Mouse (Mus musculus): ENCODE measurements around the gene Myadml2. TPM values are rescaled to one million over a fixed set of nuclear protein-coding genes. Genes with fewer than 3 reads are reported as not detected.

The Myadml2 gene
- polyA plus RNA-seq, 1 experiment from 2014 or later, result not detected

Small RNA genes lying within 50 kb of the gene (microRNA-seq; reads per million reads assigned to microRNA genes)
- not detected for gene Mir6936

Other genes starting within 250 kb of the Myadml2 start
- gene Nploc4, start 210.4 kb downstream of the Myadml2 start, polyA plus RNA-seq (2014; fragmentation: Nextera tagmentation; extraction: Ambion mirVana), result 32.9 and 37.0 TPM in 2 replicates
- gene Tspan10, start 205.5 kb downstream of the Myadml2 start, polyA plus RNA-seq (2014; fragmentation: Nextera tagmentation; extraction: Ambion mirVana), result not detected in 2 replicates
- gene Pde6g, start 194.7 kb downstream of the Myadml2 start, polyA plus RNA-seq (2014; fragmentation: Nextera tagmentation; extraction: Ambion mirVana), result 0.21 TPM in 1 of 2 replicates, not detected in the other
- 15.0 and 15.3 TPM in 2 replicates for gene Oxld1, start 190.1 kb downstream of the Myadml2 start, polyA plus RNA-seq (2014; fragmentation: Nextera tagmentation; extraction: Ambion mirVana)
- 30.9 and 31.1 TPM in 2 replicates for gene Ccdc137, start 190.0 kb downstream of the Myadml2 start, polyA plus RNA-seq (2014; fragmentation: Nextera tagmentation; extraction: Ambion mirVana)
- gene Arl16, start 180.6 kb downstream of the Myadml2 start, polyA plus RNA-seq (2014; fragmentation: Nextera tagmentation; extraction: Ambion mirVana), result 43.3 and 49.4 TPM in 2 replicates
- 150 and 153 TPM in 2 replicates for gene Mrpl12, start 163.5 kb downstream of the Myadml2 start, polyA plus RNA-seq (2014; fragmentation: Nextera tagmentation; extraction: Ambion mirVana)
- 66.5 and 75.1 TPM in 2 replicates for gene Slc25a10, start 156.3 kb downstream of the Myadml2 start, polyA plus RNA-seq (2014; fragmentation: Nextera tagmentation; extraction: Ambion mirVana)
- gene Gcgr, start 117.5 kb downstream of the Myadml2 start, polyA plus RNA-seq (2014; fragmentation: Nextera tagmentation; extraction: Ambion mirVana), result 1.2 and 1.9 TPM in 2 replicates
- gene Mcrip1, start 98.4 kb downstream of the Myadml2 start, polyA plus RNA-seq (2014; fragmentation: Nextera tagmentation; extraction: Ambion mirVana), result 229 and 239 TPM in 2 replicates
- gene Ppp1r27, start 97.0 kb downstream of the Myadml2 start, polyA plus RNA-seq (2014; fragmentation: Nextera tagmentation; extraction: Ambion mirVana), result not detected in 2 replicates
- gene P4hb, start 74.9 kb downstream of the Myadml2 start, polyA plus RNA-seq (2014; fragmentation: Nextera tagmentation; extraction: Ambion mirVana), result 768 and 850 TPM in 2 replicates
- 575 and 578 TPM in 2 replicates for gene Arhgdia, start 66.5 kb downstream of the Myadml2 start, polyA plus RNA-seq (2014; fragmentation: Nextera tagmentation; extraction: Ambion mirVana)
- gene Alyref, start 49.8 kb downstream of the Myadml2 start, polyA plus RNA-seq (2014; fragmentation: Nextera tagmentation; extraction: Ambion mirVana), result 314 and 411 TPM in 2 replicates
- gene Anapc11, start 49.7 kb downstream of the Myadml2 start, polyA plus RNA-seq (2014; fragmentation: Nextera tagmentation; extraction: Ambion mirVana), result 234 and 267 TPM in 2 replicates
- gene Npb, start 39.7 kb downstream of the Myadml2 start, polyA plus RNA-seq (2014; fragmentation: Nextera tagmentation; extraction: Ambion mirVana), result 13.0 and 13.7 TPM in 2 replicates
- 119 and 135 TPM in 2 replicates for gene Pcyt2, start 30.2 kb downstream of the Myadml2 start, polyA plus RNA-seq (2014; fragmentation: Nextera tagmentation; extraction: Ambion mirVana)
- 31.1 and 36.1 TPM in 2 replicates for gene Sirt7, start 22.9 kb downstream of the Myadml2 start, polyA plus RNA-seq (2014; fragmentation: Nextera tagmentation; extraction: Ambion mirVana)
- 21.2 and 25.0 TPM in 2 replicates for gene Mafg, start 14.6 kb downstream of the Myadml2 start, polyA plus RNA-seq (2014; fragmentation: Nextera tagmentation; extraction: Ambion mirVana)
- gene Pycr1, start 4.4 kb downstream of the Myadml2 start, polyA plus RNA-seq (2014; fragmentation: Nextera tagmentation; extraction: Ambion mirVana), result 28.1 and 28.6 TPM in 2 replicates
- gene Notum, start 13.0 kb upstream of the Myadml2 start, polyA plus RNA-seq (2014; fragmentation: Nextera tagmentation; extraction: Ambion mirVana), result 14.0 and 14.2 TPM in 2 replicates
- gene Aspscr1, start 24.8 kb upstream of the Myadml2 start, polyA plus RNA-seq (2014; fragmentation: Nextera tagmentation; extraction: Ambion mirVana), result 115 and 116 TPM in 2 replicates
- gene Cenpx, start 65.6 kb upstream of the Myadml2 start, polyA plus RNA-seq (2014; fragmentation: Nextera tagmentation; extraction: Ambion mirVana), result 152 and 165 TPM in 2 replicates
- gene Lrrc45, start 65.8 kb upstream of the Myadml2 start, polyA plus RNA-seq (2014; fragmentation: Nextera tagmentation; extraction: Ambion mirVana), result 48.6 and 55.2 TPM in 2 replicates
- gene Rac3, start 73.3 kb upstream of the Myadml2 start, polyA plus RNA-seq (2014; fragmentation: Nextera tagmentation; extraction: Ambion mirVana), result 11.1 and 11.7 TPM in 2 replicates
- gene Dcxr, start 79.1 kb upstream of the Myadml2 start, polyA plus RNA-seq (2014; fragmentation: Nextera tagmentation; extraction: Ambion mirVana), result 33.2 TPM in 2 replicates
- 36.9 and 46.6 TPM in 2 replicates for gene Cbr2, start 84.0 kb upstream of the Myadml2 start, polyA plus RNA-seq (2014; fragmentation: Nextera tagmentation; extraction: Ambion mirVana)
- gene Hmga1b, start 114.6 kb upstream of the Myadml2 start, polyA plus RNA-seq (2014; fragmentation: Nextera tagmentation; extraction: Ambion mirVana), result 3.6 and 5.4 TPM in 2 replicates
- 27.8 and 29.5 TPM in 2 replicates for gene Rfng, start 136.0 kb upstream of the Myadml2 start, polyA plus RNA-seq (2014; fragmentation: Nextera tagmentation; extraction: Ambion mirVana)
- gene Gps1, start 136.1 kb upstream of the Myadml2 start, polyA plus RNA-seq (2014; fragmentation: Nextera tagmentation; extraction: Ambion mirVana), result 218 and 224 TPM in 2 replicates
- gene Dus1l, start 148.2 kb upstream of the Myadml2 start, polyA plus RNA-seq (2014; fragmentation: Nextera tagmentation; extraction: Ambion mirVana), result 59.7 and 66.9 TPM in 2 replicates
- gene Fasn, start 176.4 kb upstream of the Myadml2 start, polyA plus RNA-seq (2014; fragmentation: Nextera tagmentation; extraction: Ambion mirVana), result 69.0 and 70.9 TPM in 2 replicates

Measured in stomach, embryonic 14.5 days (tissue).